Mouse (Mus musculus) brain, adult 2 months (tissue): ENCODE data around the gene Polr2l.

Experiments used
- DNase-seq: peaks from one replicate; pipeline ENCODE4 v3.0.0; 2011; ENCODE audit warnings: low read depth, low spot score

Polr2l gene

DNA sequence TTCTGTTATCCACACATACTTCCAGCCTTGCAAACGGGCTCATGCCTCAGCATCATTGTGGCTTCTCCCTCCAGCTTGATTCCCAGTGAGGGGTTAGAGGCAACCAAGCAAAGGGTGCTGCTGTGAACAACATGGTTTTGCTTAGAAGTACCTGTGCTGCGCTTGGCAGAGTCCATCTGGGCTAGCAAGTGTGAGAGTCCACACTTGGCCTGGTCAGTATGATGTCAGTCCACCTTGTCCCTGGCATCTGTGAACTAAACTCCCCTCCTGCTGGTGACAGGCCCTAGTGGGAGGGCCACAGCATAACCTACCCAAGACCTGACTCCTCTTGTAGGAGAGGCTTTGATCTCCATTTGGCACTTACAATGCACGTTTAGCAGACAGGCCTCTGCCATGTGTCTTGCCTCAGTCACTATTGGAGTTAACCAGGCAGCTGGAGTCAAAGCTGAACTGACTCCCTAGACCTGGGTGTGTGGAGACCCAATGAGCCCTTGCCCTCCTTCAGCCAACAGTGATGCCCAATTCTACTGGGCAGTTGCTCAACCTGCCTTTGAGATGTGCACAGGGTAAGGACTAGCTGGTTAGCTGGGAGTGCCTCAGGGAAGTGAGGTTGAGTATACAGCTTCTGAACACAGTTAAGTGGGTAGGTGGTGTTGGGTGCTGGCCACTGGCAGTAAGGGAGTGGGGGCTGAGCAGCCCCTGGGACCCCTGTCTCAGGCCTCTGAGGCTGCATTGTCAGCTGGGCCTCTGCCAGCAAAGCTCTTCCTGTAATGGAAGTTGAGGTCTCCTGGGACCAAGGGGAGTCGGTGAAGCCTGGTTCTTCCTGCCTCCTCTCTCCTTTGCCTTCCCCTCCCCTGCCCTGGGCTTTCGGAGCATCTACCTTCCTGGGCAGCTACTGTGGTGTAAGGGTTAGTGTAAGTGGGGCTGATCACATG is 9.5 kb upstream of the Polr2l start:
- DNase-seq, result peak; percentile 72

DNA sequence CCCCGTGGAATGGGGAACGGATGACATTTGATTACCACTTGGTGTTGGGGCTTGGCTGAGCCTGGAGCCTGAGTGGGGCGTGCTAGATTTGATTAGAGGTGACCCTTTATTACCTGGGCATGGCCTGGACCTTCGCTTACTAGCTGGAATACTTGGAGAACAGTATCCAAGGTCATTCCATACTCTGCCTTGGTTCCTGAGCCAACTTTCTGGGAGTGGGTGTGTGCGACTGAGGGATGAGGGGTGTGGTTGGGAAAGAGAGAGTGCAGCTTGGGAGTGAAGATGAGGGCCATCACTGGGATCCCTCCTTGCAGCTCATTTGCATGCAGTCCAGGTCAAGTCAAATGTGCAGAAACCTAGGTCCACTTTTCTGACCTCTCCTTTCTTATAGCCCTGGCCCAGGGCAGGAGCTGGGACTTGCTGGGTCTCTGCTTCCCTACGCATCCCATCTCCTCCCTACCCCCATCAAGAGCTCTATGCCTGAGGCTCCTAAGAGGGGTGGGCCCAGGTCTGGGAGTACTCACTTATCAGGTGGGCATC is 8.3 kb upstream of the Polr2l start:
- DNase-seq, result no peak

DNA sequence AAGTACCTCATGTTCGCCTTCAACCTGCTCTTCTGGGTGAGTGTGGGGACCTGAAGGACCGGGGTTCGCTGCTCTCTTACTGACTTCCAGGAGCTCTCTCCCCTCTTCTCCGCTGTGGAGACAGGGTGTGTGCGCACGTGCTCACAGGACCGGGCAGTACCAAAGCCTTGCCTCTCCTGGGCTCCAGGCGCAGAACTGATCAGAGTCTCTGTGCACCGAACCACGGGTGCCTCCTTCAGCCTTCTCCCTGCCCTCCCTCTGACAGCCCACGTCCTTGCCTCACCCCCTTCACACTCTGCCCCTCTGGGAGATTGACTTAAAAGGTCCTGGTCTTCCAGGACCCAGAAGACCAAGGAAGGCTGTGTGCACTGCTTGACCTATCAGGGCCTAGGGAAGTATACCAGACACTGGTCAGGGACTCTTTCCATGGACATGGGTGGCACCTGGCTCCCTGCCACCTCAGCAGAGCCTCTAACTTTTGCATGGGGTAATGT is 7.6 kb upstream of the Polr2l start:
- peak; percentile 43 for DNase-seq

DNA sequence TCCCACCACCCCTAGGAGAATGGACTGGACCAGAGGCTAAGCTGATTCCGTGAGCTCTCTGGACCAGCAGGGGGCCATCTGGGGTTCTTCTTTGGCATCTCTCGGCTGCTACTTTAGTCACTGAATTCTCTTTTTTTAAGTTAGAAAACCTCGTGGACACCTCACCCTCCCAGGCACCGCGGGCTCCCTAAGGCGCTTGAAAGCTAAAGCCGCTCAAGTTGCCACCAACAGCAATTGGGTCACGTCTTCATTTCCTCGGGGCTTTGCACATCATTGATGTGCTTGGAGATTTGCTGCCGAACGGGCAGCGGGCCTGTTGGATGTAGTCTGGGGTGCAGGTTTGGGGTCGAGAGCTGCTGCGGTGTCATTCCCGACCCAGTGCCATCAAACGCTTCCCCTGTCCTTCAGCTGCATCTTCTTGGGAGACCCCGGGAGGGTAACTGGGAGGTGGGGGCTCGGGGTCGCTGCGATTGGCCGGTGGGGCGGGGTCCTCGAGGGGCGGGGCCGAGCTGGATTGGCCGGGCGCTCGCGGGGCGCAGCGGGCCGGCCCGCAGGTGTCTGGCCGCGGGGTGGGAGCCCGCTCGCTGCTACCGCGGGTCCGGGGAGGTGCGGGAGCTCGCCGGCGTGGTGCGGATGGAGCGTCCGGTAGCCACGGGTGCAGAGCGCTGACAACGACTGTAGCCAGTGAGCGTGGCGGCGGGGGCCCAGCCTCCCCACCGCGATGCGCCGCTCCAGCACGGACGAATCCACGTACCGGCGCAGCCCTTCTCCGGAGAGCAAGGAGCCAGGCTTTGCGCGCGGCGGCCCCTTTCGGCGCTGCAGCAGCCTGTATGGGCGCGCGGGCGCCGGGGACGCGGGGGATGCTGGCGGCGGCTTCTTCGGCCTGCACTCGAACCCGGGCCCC is 6.8 kb upstream of the Polr2l start:
- DNase-seq, result peak; percentile 82

DNA sequence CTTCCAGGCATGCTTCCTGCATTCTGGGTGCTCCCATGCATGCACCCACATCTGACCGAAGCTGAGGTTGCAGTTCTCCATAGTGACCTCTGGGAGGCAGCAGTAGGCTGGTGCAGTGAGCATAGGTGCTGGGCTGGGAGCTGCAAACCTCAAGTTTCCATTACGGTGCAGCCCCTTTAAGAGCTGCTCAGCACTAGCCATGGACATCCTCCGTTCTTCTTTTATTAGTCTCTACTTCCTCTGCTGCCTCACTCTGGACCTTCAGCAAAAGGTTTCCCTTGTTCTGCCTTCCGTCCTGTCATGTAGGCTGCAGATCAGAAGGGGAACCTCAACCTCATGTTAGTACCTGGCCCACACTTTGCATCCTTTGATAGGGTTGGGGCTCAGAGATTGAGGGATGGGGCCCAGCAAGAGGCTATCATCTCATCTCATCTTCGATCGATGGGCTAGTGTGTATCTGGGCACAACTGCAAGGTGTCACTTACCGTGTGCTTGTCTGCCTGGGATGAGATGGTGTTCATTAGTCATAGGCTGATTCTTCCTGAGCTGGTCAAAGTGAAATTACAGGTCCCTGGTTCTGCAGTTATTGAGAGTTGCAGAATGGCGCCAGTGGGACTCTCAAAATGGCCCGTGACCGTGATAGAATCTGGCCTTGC is 6.0 kb upstream of the Polr2l start:
- peak; percentile 96 for DNase-seq

DNA sequence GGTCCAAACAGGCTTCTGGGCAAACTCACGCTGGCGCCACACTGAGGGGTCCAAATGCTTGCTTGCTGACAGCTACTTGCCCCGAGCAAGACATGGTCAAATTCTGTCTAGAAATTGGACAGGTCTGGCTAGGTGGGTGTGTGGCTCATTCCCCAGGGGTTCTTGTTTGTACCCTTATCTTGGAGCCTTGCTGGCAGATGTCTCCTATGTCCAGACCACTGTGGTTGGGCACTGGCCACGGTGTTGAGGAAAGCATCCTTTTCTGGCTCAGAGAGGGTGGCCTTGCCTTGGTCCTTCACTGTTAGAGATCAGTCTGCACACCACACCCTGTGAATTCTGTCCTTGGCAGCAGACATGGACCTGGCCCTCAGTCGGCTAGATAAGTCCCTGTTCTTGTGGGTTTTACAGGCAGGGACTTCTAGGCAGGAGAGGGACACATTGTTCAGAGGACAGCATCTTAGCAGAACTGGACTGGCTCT is 3.4 kb upstream of the Polr2l start:
- DNase-seq, result no peak

DNA sequence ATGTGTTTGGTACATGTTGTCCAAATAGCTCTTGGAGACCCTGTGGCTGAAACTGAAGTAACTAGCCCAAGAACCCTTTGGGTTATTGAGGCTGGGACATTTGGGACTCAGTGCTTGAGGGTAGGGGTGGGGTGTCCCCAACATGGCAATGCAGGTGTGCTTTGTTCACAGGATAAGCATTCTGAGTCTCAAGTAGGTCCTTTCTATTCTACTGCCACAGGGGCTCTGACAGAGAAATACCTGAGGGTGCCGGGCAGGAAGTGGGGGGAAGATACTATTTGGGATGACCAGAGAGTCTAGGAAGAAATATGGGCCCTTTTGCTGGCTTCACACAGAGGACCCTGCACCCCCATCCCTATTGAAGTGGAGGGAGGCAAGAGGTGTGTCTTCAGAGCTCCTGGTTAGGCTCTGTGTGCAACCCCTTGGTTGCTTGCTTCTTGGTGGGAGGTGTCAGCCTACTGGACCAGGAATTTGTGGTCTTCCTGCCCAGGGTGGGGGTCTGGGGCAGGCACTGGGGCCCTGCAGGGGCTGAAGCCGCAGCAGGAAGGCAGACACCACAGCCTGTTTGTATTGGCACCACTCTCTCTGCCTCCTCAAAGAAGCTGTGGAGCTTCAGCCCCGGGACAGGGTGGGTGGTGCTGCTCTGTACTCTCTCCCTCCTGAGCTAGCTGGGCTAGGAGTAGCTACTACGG is 2.8 kb upstream of the Polr2l start:
- no peak for DNase-seq

DNA sequence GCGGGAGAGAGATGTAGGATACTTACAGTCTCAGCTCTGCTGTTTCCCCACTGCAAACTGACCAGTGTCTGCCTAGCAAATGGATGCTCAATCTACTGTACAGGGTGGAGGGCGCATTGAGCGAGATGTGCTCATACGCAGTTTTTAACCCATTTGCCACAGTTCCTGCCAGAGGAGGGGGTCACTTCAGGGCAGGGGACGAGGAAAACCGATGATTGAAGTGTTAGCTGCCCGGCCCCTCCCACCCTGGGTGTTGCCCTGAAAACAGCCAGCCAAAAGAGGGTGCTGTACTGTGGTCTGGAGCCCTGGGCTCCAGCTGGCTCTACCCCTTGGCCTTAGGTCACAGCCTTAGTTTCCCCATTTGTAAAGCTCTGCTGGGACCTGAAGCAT is 2.0 kb upstream of the Polr2l start:
- DNase-seq, result no peak

DNA sequence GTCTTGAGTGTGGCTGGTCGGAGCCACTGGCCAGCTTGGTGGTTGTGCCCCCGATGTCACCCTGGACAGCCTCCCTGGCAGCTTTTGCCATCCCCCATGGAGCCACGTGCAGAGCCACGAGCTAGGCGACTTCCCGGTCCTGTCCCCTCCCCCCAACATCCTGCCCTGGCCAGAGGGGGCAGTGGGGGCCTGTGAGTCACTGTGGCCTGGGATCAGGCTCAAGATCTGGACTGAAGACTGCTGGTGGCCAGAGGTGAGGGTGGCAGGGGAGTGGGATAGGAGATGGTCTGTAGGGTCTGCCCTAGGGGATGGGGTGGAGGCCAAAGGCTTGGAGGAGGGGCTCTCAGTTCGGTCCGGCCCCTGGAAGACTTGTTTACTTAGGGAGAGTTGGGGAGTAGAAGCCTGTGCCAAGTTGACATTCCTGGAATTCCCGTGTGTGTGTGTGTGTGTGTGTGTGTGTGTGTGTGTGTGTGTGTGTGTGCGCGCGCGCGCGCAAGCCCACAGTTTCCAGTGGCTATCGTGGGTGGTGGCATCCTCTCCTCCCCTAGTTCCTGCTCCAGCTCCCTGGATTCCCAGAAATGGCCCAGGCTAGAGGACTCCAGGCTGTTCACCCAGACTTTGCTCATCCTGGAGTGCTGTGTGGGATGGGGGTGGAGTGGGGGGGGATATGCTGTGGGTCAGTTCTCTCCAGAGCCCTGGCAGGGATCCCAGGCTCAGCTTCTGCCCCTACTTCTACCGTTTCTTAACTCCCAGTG is 1.5 kb upstream of the Polr2l start:
- DNase-seq, result peak; percentile 62

DNA sequence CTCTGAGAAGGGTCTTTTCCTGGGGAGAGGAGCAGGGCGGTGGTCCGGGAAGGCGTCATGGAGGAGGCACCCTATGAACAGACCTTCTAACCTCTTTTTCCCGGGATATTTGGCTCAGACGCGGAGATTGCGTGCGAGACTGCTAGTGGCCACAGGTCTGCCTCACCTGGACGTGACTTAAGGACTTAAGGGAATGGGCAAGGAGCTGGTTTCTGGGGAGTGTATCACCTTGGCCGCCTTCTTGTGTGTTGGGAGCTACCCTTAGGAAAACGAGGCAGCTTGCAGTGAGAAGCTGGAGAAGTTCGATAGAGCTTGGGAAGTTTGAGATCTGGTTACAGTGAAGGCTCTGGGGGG is 850 bp upstream of the Polr2l start:
- DNase-seq, result no peak

DNA sequence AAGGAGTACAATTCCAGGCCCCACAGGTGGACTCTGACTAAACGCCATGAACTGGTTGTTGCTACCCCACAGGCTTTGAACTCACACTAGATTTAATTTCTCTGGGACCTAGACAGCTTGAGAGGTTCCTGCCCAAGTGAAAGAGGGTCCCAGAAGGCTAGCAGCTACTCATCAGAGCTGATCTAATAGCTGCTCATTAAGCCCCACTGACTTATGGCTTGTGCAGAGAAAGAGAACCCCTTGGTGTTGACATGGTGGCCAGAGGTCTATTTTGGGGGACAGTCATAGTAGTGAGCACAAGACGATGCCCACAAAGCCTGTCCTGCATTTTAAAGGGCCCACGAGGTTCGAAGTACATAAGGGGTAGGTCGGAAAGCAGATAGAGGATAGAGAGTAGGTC is 772 bp downstream of the Polr2l start:
- no peak for DNase-seq

DNA sequence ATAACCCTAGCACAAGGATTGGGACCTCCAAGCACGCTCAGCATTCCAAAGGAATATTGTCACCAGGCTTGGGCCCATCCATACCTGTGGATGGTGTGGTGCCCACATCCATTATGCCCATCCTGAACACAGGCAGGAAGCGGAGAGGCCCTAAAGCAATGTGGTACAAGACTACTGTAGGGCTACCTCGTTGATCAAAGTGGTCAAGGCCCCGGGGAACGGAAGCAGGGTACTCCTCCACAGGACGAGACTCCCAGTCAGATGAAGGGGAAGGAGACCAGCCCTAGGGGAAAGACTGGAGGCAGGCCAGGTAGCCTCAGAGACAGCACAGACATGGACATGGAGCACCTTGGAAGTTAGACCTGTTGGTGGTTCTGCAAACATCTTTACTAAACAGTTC is 2.2 kb downstream of the Polr2l start:
- DNase-seq, result no peak

DNA sequence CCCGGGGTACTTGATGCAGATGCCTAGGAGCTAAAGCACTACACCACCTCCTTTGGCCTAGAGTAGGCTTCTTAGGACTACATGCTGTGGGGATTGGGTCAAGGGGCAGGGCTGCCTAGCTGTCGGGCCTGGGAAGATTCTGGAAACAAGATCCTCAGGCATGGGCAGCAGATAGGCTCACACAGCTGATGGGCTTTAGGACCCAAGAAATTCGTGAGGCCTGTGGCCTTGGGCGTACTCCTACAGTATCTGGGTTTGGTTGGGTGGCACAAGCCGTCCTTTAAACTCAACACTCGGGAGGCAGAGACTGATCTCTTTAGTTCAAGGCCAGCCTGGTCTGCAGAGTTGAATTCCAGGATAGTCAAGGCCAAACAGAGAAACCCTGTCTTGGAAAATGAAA is 2.7 kb downstream of the Polr2l start:
- no peak for DNase-seq

DNA sequence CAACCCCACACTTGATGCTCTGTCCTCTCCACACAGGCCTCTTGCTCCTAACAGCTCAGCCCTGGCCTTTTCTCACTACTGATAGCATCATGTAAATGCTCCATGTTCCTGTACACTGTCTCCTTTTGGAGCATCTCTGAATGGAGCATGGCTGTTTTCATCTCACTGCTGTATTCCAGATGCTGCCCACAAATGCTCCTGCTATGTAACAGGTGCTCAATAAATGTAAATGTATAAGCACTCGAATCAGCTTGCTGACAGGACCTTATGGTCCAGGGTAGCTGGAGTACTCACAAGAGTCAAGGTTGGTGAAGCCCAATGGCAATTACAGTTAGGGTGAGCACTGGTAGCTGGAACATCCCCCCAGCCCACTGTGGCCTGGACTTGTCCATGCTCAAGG is 3.7 kb downstream of the Polr2l start:
- DNase-seq, result no peak

DNA sequence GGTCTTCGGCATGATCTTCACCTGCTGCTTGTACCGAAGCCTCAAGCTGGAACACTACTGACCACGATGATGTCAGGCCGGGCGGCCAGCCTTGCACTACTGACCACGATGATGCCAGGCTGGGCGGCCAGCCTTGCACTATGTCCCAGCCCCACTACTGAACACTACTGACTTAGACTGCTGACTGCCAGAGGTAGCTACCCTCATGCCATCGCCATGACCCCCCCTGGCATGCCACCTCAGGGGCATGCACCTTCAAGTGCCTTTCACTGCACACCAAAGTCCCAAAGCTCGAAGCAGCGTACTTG is 4.3 kb downstream of the Polr2l start:
- DNase-seq, result no peak

DNA sequence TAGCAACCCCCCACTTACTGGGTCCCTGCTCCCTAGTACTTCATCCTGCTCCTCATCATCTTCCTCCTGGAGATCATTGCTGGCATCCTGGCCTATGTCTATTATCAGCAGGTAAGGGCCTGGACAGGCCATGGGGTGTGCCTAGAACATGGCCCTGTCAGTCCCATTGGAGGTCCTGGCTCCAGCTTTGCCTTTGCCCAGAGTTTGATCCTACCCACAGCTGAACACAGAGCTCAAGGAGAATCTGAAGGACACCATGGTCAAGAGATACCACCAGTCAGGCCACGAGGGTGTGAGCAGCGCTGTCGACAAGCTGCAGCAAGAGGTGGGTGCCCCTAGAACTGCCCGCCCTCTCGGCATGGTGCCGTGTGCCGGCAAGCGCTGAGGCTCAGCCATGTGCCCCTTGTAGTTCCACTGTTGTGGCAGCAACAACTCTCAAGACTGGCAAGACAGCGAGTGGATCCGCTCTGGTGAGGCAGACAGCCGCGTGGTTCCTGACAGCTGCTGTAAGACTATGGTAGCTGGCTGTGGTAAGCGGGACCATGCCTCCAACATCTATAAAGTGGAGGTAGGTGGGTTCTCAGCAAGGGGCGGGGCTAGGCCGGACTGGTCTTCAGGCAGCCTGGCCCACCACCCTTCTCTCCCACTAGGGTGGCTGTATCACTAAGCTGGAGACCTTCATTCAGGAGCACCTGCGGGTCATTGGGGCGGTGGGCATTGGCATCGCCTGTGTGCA is 4.9 kb downstream of the Polr2l start:
- no peak for DNase-seq

DNA sequence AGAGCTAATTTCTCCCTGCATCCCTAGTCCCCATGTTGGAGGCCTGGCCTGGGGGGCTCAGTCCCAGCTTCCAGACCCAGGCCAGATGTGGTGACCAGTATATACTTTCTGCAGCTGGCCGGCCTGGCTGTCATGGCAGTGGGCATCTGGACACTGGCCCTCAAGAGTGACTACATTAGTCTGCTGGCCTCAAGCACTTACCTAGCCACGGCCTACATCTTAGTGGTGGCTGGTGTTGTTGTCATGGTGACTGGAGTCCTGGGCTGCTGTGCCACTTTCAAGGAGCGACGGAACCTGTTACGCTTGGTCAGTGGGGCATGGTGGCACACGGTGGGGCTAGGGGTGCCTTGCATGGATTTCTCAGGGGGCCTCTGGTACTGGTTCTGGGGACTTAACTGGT is 5.6 kb downstream of the Polr2l start:
- no peak for DNase-seq

DNA sequence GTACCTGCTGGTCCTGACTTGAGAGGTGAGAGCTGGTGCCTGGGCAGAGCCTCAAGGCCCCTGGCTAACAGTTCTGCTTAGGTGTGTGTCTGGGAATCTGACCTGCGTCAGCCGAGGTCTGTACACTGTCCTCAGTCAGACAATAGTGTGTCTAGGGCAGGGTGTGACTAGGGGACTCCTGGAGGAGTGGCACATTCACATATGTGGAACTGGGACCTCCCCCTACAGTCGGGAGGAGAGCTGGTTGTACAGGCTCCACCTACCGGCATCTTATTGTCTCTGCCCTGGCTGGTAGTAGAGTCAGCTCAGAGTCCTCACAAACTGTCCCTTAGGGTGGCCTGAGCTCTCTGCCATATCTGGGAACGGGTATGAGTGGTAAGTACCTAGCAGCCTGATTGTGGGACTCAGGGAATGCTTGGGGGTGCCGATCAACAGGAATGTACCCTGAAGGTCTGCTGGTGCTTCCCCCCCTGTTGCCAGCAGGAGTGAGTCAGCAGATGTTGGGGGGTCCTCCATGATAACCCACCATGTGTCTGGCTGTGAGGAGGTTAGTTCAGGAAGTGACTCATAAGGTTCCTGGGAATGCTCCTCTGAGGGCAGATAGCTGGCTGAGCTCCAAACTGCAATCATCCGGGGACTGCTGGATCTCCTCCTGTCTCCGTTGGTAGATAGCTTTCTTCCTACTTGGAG is 6.3 kb downstream of the Polr2l start:
- DNase-seq, result peak; percentile 84

DNA sequence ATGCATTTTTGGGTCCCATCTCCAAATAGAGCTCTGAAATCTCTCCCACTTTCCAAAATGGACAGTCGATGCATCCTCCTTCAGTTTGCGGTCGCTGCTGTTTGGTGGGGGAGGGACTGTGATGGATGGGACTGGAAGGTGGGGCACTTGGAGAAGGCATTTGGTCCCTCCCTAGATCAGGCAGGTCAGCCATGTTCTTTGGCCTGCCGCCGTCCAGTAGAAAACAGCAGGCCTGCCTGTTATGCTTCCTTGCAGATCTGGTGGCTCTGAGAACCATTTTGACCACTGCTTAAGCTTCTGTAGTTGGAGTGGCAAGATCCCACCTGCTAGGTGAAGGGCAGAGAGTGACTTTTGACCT is 6.8 kb downstream of the Polr2l start:
- DNase-seq, result no peak
